Mouse (Mus musculus): Measurements from ENCODE around the gene Ranbp3.
A peak's percentile ranks its signal among the peaks of the same experiment; 100 is the strongest.

Gene Ranbp3

GRCm38 (mm10) chr17:56673647-56674416 lies 738 bp downstream of the Ranbp3 start:
- no peak for DNase-seq (ENCODE audit: low spot score in 2 of 2)

GRCm38 (mm10) chr17:56681791-56682190 lies 8.7 kb downstream of the Ranbp3 start:
- DNase-seq (ENCODE audit: low spot score in 2 of 2), result no peak

GRCm38 (mm10) chr17:56682880-56683279 lies 9.8 kb downstream of the Ranbp3 start:
- DNase-seq (ENCODE audit: low spot score in 2 of 2), result no peak

GRCm38 (mm10) chr17:56683546-56684140 lies 10.5 kb downstream of the Ranbp3 start:
- DNase-seq (ENCODE audit: low spot score in 2 of 2), result no peak

GRCm38 (mm10) chr17:56684649-56685048 lies 11.6 kb downstream of the Ranbp3 start:
- no peak for DNase-seq (ENCODE audit: low spot score in 2 of 2)

- no peak for DNase-seq (ENCODE audit: low spot score in 2 of 2)
Measured at GRCm38 (mm10) chr17:56686801-56687200, 13.7 kb downstream of the Ranbp3 start.

- DNase-seq (ENCODE audit: low spot score in 2 of 2), result no peak
Measured at GRCm38 (mm10) chr17:56688045-56688444, 15.0 kb downstream of the Ranbp3 start.

GRCm38 (mm10) chr17:56688689-56689088 lies 15.6 kb downstream of the Ranbp3 start:
- DNase-seq (ENCODE audit: low spot score in 2 of 2), result no peak

GRCm38 (mm10) chr17:56693395-56693794 lies 20.3 kb downstream of the Ranbp3 start:
- no peak for DNase-seq (ENCODE audit: low spot score in 2 of 2)

GRCm38 (mm10) chr17:56693851-56694310 lies 20.8 kb downstream of the Ranbp3 start:
- peak; percentile 29 to 44 for DNase-seq (ENCODE audit: low spot score in 2 of 2)

GRCm38 (mm10) chr17:56700451-56700850 lies 27.4 kb downstream of the Ranbp3 start:
- peak; percentile 39 to 45 for DNase-seq (ENCODE audit: low spot score in 2 of 2)

GRCm38 (mm10) chr17:56703038-56703437 lies 29.9 kb downstream of the Ranbp3 start:
- no peak for DNase-seq (ENCODE audit: low spot score in 2 of 2)

- no peak for DNase-seq (ENCODE audit: low spot score in 2 of 2)
Measured at GRCm38 (mm10) chr17:56706515-56706914, 33.4 kb downstream of the Ranbp3 start.

- no peak for DNase-seq (ENCODE audit: low spot score in 2 of 2)
Measured at GRCm38 (mm10) chr17:56708692-56709091, 35.6 kb downstream of the Ranbp3 start.

GRCm38 (mm10) chr17:56709708-56710107 lies 36.6 kb downstream of the Ranbp3 start:
- no peak for DNase-seq (ENCODE audit: low spot score in 2 of 2)

GRCm38 (mm10) chr17:56715360-56715759 lies 42.3 kb downstream of the Ranbp3 start:
- no peak for DNase-seq (ENCODE audit: low spot score in 2 of 2)

GRCm38 (mm10) chr17:56715914-56716654 lies 43.0 kb downstream of the Ranbp3 start:
- DNase-seq (ENCODE audit: low spot score in 2 of 2), result no peak

- peak; percentile 96 to 99 for DNase-seq (ENCODE audit: low spot score in 2 of 2)
Measured at GRCm38 (mm10) chr17:56716655-56717362, 43.7 kb downstream of the Ranbp3 start.

- DNase-seq (ENCODE audit: low spot score in 2 of 2), result peak; percentile 86 to 94
Measured at GRCm38 (mm10) chr17:56717363-56718058, 44.4 kb downstream of the Ranbp3 start, which contains the start of the genes Ndufa11 and Vmac. TSS of gene Ndufa11 (plus strand) at chr17:56717767. TSS of gene Vmac (minus strand) at chr17:56718022.

- DNase-seq (ENCODE audit: low spot score in 2 of 2), result no peak
Measured at GRCm38 (mm10) chr17:56722441-56722840, 49.3 kb downstream of the Ranbp3 start.
